Mouse (Mus musculus) heart, postnatal 14 days (tissue): ENCODE data around the gene Ltb. TPM values are rescaled to one million over a fixed set of nuclear protein-coding genes. Genes with fewer than 3 reads are reported as not detected.

Experiments used
- DNase-seq, 2 experiments: peaks; one replicate each; pipeline ENCODE4 v3.0.0; 2021 to 2022
- intact Hi-C: fragments of 180-260 bp; cut with DNase I; formaldehyde crosslinking; loops from one replicate; pipeline ENCODE4 v1.15.1; 2025
- microRNA-seq, 2 experiments: library from miRNA; unstranded; fragments of <30 nt; microRNA quantifications; one replicate each; pipeline ENCODE4 v1.2.0; 2021 to 2022
- total RNA-seq, 2 experiments: library from RNA; stranded (reverse); gene quantifications; 2 replicates each; pipeline ENCODE4 v1.2.3; 2021

Gene Ltb
- total RNA-seq, 2 experiments from 2014 or later: 1.2 to 3.8 TPM

DNA sequence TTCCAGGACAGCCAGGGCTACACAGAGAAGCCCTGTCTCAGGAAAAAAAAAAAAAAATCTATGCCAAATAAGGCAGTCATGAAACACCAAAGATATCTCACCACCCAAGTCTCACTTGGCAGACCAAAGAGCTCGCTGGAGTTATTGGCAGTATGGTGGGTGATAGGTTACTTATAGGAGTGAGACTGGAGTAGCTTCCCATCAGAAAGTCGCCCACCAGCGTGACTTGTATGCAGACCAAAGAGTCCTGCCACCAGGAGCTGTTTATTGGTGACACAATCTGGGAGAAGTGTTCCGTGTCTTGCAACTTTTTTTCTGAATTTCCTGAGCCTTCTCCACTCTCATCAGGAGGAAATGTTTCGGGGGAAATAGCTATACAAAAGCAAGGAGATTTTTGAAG is 45.5 kb downstream of the Ltb start:
- intact Hi-C loops: loop anchor here (5.0 to 10.0 kb wide), 2 partner anchors 387 to 1125 kb away; partner anchors contain the start of genes H2-DMa, Nelfe and Skiv2l
- DNase-seq: no peak

DNA sequence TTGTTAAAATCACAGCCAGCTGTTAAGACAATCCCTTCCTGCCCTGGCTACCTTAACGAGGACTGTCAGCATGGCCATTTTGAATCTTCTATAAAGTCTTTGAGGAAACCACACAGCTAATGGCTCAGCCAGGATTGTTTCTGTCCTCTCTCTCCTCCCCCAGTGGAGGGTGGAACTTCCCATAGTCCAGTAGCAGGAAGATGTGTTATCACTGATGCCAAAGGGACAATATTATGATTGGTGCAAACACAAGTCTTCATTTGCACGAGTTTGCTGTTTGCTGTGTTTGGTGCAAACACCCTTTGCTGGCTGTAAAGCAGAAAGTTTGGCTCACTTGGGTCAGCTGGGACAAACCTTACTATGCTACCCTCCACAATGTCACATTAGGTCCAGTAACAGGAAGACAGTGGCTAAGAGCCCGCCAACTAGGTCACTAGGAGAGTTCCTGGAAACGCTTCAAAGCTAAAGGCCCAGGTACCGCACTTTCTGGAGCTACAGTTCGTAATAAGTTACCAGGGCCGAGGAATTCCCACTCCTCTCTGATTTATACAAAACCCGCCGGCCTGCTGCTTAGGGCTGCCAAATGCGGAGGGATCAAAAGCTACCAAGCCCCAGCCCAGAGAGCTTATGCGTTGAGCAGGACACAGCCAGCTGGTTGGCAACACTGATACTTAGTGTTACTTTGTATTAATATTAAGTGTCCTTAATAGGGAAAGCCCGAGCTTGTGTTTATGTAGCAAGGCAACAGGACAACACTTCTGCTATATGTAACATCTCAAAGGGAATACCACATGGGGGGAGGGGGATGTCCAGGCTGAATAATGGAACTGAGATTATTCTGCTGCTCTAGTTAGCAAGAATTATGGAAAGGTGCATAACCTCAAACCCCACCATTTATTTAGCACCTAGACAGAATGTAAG is 46.4 kb downstream of the Ltb start:
- intact Hi-C loops: loop anchor here (5.0 to 10.0 kb wide), 2 partner anchors 388 to 1126 kb away; partner anchors contain the start of genes H2-DMa, Nelfe and Skiv2l
- DNase-seq: no peak

DNA sequence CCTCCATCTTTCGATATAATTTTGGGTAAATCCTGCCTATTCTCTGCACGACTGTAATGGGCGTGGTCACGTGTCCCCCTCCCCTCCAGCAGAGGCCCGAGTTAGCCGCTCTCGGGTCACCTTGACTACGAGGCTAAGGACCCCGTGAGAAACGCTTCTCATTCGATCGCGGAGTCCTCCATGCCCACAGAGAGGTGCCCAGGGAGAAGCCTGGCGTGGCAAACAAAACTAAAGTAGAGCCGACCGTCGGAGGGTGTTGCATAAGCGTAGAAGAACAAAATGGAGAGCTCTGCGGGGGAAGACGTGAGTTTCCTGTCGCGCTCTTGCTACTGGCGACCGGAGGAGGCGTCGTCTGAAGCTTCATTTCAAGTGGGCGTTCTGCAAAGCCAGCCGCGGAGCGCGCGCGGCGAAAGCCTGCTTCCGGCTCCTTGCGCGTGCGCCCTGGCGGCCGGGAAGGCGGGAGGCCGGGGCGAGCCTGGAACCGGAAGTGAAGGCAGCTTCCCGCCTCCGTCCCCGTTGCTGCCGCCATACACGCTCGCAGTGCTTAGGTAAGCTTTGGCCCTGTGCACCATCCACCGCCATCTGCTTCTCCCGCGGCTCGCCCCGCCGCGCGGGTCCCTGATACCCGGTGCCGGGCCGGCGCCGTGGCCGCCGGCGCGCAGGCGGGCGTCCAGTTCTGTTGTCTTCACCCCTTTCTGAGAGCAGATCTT is 47.2 kb downstream of the Ltb start, which contains the start of gene Ddx39b:
Gene Ddx39b, plus strand, starts transcription at position 442 of the 710 bp plus-strand sequence.
- DNase-seq: peak; percentile 97
- intact Hi-C loops: loop anchor here (5.0 to 10.0 kb wide), 2 partner anchors 389 to 1127 kb away; partner anchors contain the start of genes H2-DMa, Nelfe and Skiv2l

DNA sequence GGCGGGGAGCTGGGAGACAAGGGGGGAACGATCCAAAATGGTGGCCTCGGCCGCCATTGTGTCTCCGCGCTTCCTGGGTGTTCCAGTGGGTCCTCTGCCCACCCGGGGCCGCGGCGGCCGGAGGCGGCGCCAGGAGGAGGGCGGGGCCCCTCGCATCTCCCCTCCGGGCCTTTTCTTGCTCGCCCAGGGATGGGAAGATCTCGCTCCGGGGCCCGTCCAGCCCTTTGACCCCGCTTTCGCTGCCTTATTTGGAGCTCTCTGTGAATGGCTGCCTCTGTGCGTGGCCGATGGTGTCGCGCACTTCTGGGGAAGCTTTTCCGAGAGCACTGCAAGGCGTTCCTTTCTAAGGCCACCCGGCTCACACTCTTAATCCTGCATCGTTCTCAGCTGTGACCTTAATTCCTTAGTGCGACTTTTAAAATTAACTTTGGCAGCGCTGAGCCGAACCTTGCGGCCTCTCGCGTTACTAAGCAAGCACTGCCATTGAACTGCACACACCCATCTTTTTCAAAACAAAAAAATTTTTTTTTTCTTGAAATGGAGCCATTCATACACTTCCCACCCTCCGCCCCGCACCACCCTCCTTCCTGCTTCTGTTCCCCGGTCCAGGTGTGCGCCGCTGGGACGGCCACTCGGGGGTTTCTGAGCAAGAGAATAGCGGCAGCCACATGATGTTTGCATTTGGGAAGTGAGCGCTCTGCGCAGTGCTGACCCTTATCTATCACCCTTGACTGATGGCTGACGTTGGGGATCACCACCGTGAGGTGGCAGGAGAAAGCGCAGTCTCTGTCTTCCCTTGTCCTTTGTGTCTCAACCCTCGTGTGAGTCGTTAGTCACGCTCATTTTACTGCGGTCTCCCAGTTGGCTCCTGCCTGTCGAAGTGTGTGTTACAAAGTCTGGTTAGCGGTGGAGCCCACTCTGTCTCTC is 48.0 kb downstream of the Ltb start:
- DNase-seq: peak; percentile 39 to 73
- intact Hi-C loops: loop anchor here (5.0 to 10.0 kb wide), 2 partner anchors 390 to 1127 kb away; partner anchors contain the start of genes H2-DMa, Nelfe and Skiv2l

DNA sequence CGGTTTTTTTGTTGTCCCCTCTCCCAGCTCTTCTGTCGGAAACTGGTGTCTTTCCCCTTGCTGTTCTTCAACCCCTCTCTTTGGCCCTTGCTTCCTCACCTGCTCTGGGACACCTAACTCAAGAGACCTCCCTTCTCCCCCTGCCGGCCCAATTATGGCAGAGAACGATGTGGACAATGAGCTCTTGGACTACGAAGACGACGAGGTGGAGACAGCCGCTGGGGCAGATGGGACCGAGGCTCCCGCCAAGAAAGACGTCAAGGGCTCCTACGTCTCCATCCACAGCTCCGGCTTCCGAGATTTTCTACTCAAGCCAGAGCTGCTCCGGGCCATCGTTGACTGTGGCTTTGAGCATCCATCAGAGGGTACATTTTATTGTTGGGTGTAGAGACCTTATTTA is 48.8 kb downstream of the Ltb start:
- intact Hi-C loops: loop anchor here (5.0 to 10.0 kb wide), 2 partner anchors 391 to 1128 kb away; partner anchors contain the start of genes H2-DMa, Nelfe and Skiv2l
- DNase-seq: peak; percentile 63 to 73

DNA sequence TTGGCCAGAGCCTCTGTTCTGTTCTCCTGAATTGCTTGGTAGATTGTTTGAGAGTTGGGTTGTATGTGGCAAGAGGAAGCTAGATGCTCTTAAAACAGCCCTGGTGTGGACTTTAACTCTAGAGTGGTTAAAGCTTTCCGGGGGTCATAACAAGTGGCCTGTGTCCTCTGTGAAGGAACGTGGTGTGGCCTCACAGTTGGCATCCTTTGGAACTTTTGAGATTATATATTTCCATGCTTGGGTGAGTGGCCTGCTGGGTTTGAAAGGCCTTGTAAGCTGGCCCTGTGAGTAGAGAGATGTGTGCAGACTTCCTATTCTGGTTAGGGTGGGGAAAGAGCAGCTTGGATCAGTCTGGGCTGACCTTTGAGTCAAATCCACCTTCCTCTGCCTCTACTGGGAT is 50.8 kb downstream of the Ltb start:
- intact Hi-C loops: loop anchor here (5.0 to 10.0 kb wide), 2 partner anchors 393 to 1130 kb away; partner anchors contain the start of genes H2-DMa, Nelfe and Skiv2l
- DNase-seq: no peak

Small RNAs within 50 kb of the gene (microRNA-seq; reads per million reads assigned to microRNA genes)
- gene Mir6973a: 0 reads per million in 2 experiments
- gene Mir6974: 0 to 0.24 reads per million in 2 experiments
- gene Mir6975: 0.54 to 1.4 reads per million in 2 experiments

Other genes with a start within 250 kb of the Ltb start
- 1 to 10 TPM; 3.8 to 3.9 TPM for gene Hspa1b, start 235.2 kb upstream of the Ltb start, total RNA-seq
- not detected for gene Gm20481, start 224.5 kb upstream of the Ltb start, total RNA-seq
- gene Hspa1a, start 222.3 kb upstream of the Ltb start, total RNA-seq: 1 to 10 TPM; 2.3 to 3.3 TPM
- gene Hspa1l, start 221.7 kb upstream of the Ltb start, total RNA-seq: 1 to 10 TPM; 2.7 to 4.7 TPM
- 10 to 100 TPM; 19.2 to 25.0 TPM for gene Lsm2, start 212.6 kb upstream of the Ltb start, total RNA-seq
- 10 to 100 TPM; 24.5 to 26.0 TPM for gene Vars, start 193.5 kb upstream of the Ltb start, total RNA-seq
- gene Vwa7, start 177.9 kb upstream of the Ltb start, total RNA-seq: 1 to 10 TPM; 5.3 to 5.9 TPM
- under 1 TPM; 0.34 to 0.48 TPM for gene Sapcd1, start 166.4 kb upstream of the Ltb start, total RNA-seq
- gene Msh5, start 147.7 kb upstream of the Ltb start, total RNA-seq: 1 to 10 TPM; 1.6 to 2.0 TPM
- gene Clic1, start 144.5 kb upstream of the Ltb start, total RNA-seq: 10 to 100 TPM; 61.6 to 72.9 TPM
- gene Ddah2, start 135.4 kb upstream of the Ltb start, total RNA-seq: 10 to 100 TPM; 49.3 to 50.0 TPM
- gene Ly6g6c, start 129.1 kb upstream of the Ltb start, total RNA-seq: not detected
- gene Mpig6b, start 128.3 kb upstream of the Ltb start, total RNA-seq: under 1 TPM; 0.61 to 0.74 TPM
- gene Ly6g6e, start 117.5 kb upstream of the Ltb start, total RNA-seq: not detected
- 1 to 10 TPM in 1 of 2 experiments, under 1 TPM in 1; 0.67 to 3.3 TPM for gene Ly6g6d, start 116.4 kb upstream of the Ltb start, total RNA-seq
- not detected for gene Ly6g6f, start 108.8 kb upstream of the Ltb start, total RNA-seq
- 10 to 100 TPM; 53.7 to 56.7 TPM for gene Abhd16a, start 105.2 kb upstream of the Ltb start, total RNA-seq
- not detected for gene Ly6g5c, start 86.2 kb upstream of the Ltb start, total RNA-seq
- gene Ly6g5b, start 79.0 kb upstream of the Ltb start, total RNA-seq: under 1 TPM in 1 of 2 experiments, not detected in 1; 0.41 TPM
- 1 to 10 TPM; 7.0 to 7.7 TPM for gene Gpank1, start 73.0 kb upstream of the Ltb start, total RNA-seq
- 100 to 1,000 TPM; 172 to 176 TPM for gene Csnk2b, start 72.4 kb upstream of the Ltb start, total RNA-seq
- gene D17H6S53E, start 68.1 kb upstream of the Ltb start, total RNA-seq: 10 to 100 TPM; 28.0 to 29.6 TPM
- gene Apom, start 62.4 kb upstream of the Ltb start, total RNA-seq: not detected
- gene Bag6, start 59.3 kb upstream of the Ltb start, total RNA-seq: 100 to 1,000 TPM; 237 to 245 TPM
- gene Prrc2a, start 29.5 kb upstream of the Ltb start, total RNA-seq: 100 to 1,000 TPM; 148 to 174 TPM
- 1 to 10 TPM; 1.4 to 2.8 TPM for gene Aif1, start 18.4 kb upstream of the Ltb start, total RNA-seq
- gene Lst1, start 6.0 kb upstream of the Ltb start, total RNA-seq: 1 to 10 TPM; 3.8 to 4.0 TPM
- gene Tnf, start 7.6 kb downstream of the Ltb start, total RNA-seq: under 1 TPM; 0.29 to 0.39 TPM
- under 1 TPM in 1 of 2 experiments, not detected in 1; 0.20 TPM for gene Lta, start 10.9 kb downstream of the Ltb start, total RNA-seq
- under 1 TPM in 1 of 2 experiments, not detected in 1; 0.71 TPM for gene Gm16181, start 26.4 kb downstream of the Ltb start, total RNA-seq
- 1 to 10 TPM; 4.1 to 4.4 TPM for gene Atp6v1g2, start 39.2 kb downstream of the Ltb start, total RNA-seq
- gene Nfkbil1, start 41.4 kb downstream of the Ltb start, total RNA-seq: 10 to 100 TPM in 1 of 2 experiments, 1 to 10 TPM in 1; 8.4 to 10.4 TPM
- 100 to 1,000 TPM; 107 to 118 TPM for gene Ddx39b, start 47.3 kb downstream of the Ltb start, total RNA-seq
- 10 to 100 TPM; 77.3 to 77.5 TPM for gene H2-D1, start 68.3 kb downstream of the Ltb start, total RNA-seq
- gene H2-Q1, start 126.0 kb downstream of the Ltb start, total RNA-seq: 1 to 10 TPM in 1 of 2 experiments, under 1 TPM in 1; 0.57 to 1.2 TPM
- 1 to 10 TPM; 1.1 to 3.7 TPM for gene H2-Q2, start 147.8 kb downstream of the Ltb start, total RNA-seq
- gene H2-Q4, start 185.2 kb downstream of the Ltb start, total RNA-seq: 1 to 10 TPM; 9.2 to 9.8 TPM
- gene H2-Q6, start 230.4 kb downstream of the Ltb start, total RNA-seq: under 1 TPM; 0.31 to 0.80 TPM
- gene H2-Q7, start 244.7 kb downstream of the Ltb start, total RNA-seq: 1 to 10 TPM; 1.3 to 1.9 TPM